Mouse (Mus musculus) heart, embryonic 13.5 days (tissue): ENCODE measurements around the gene Gm5483. TPM values are rescaled to one million over a fixed set of nuclear protein-coding genes. Genes with fewer than 3 reads are reported as not detected.
"Not testable (repeated sequence)": the region's sequence is repeated elsewhere in the genome, so short reads cannot be mapped to it uniquely, and the experiment has no call there.

Experiments used
- ATAC-seq: fragments of 200-750 bp; cut with Nextera tagmentation; 2 replicates; pipeline ENCODE4 v1.8.0; 2017; ENCODE audit warnings: moderate TSS enrichment; ENCODE audit not compliant: insufficient number of reproducible peaks, low FRiP score, low TSS enrichment; ENCODE audit errors: extremely low read depth
- H3K27ac ChIP-seq: fragments of 300-500 bp; sonication (generic); replicated peaks from 2 replicates; pipeline ENCODE4 v1.5.1; 2015; ENCODE audit warnings: moderate library complexity, mild to moderate bottlenecking, inconsistent platforms
- H3K27me3 ChIP-seq: fragments of 300-500 bp; sonication (generic); replicated peaks from 2 replicates; pipeline ENCODE4 v1.6.1; 2015; ENCODE audit warnings: mild to moderate bottlenecking, inconsistent platforms
- H3K36me3 ChIP-seq: fragments of 300-500 bp; sonication (generic); 2 replicates; pipeline ENCODE4 v1.6.1; 2015; ENCODE audit warnings: mild to moderate bottlenecking, inconsistent platforms
- H3K4me1 ChIP-seq: fragments of 300-500 bp; sonication (generic); 2 replicates; pipeline ENCODE4 v1.6.1; 2015; ENCODE audit warnings: inconsistent platforms
- H3K4me2 ChIP-seq: fragments of 300-500 bp; sonication (generic); 2 replicates; pipeline ENCODE4 v1.6.1; 2015; ENCODE audit warnings: inconsistent platforms, mild to moderate bottlenecking, moderate library complexity
- H3K4me3 ChIP-seq: fragments of 300-500 bp; sonication (generic); 2 replicates; pipeline ENCODE4 v1.5.1; 2015; ENCODE audit warnings: moderate library complexity, mild to moderate bottlenecking, inconsistent platforms
- H3K9ac ChIP-seq: fragments of 300-500 bp; sonication (generic); 2 replicates; pipeline ENCODE4 v1.6.1; 2015; ENCODE audit warnings: inconsistent platforms, mild to moderate bottlenecking, moderate library complexity
- H3K9me3 ChIP-seq: fragments of 300-500 bp; sonication (generic); 2 replicates; pipeline ENCODE4 v1.6.1; 2016; ENCODE audit warnings: inconsistent platforms
- WGBS: fragments of 180-500 bp; shearing (Covaris S2); methylation state at CpG from one replicate; pipeline ENCODE4 v1.1.7; 2015; ENCODE audit warnings: mixed read lengths; 5-methylcytosine and 5-hydroxymethylcytosine counted together
- polyA plus RNA-seq: library from polyadenylated mRNA; unstranded; fragments of >200 nt; fragmentation: Nextera tagmentation; extraction: Ambion mirVana; gene quantifications from 2 replicates; pipeline ENCODE4 v1.2.1, GENCODE M21; 2015

Gene Gm5483
- 0.70 and 2.8 TPM in 2 replicates for polyA plus RNA-seq

DNA sequence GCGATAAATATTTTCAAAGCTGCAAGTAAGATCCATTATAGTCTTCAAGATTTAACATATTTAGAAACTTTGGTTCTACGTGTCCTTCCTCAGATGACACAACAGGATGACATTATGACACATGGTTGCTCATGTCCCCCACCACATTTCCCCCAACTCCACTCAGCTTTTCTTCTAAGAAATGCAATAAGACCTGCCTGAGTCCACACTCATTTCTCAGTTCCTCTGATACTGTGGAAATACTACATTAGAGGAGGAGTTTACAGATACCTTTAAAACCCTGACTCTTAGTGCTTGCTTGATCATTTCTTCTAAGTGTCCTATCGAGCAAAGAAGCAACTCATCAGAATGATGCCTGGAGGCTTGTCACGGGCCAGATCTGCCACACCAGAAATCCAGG lies at the start of gene Gm5483:
Gene Gm5483, plus strand, starts transcription at position 301 of the 400 bp plus-strand sequence.
- not testable (repeated sequence) for ATAC-seq, H3K27me3 ChIP-seq, H3K4me1 ChIP-seq, H3K4me3 ChIP-seq, H3K36me3 ChIP-seq, H3K4me2 ChIP-seq, H3K9ac ChIP-seq, H3K27ac ChIP-seq, H3K9me3 ChIP-seq
- 55% methylated on average over 4 of the region's 4 CpGs for WGBS

DNA sequence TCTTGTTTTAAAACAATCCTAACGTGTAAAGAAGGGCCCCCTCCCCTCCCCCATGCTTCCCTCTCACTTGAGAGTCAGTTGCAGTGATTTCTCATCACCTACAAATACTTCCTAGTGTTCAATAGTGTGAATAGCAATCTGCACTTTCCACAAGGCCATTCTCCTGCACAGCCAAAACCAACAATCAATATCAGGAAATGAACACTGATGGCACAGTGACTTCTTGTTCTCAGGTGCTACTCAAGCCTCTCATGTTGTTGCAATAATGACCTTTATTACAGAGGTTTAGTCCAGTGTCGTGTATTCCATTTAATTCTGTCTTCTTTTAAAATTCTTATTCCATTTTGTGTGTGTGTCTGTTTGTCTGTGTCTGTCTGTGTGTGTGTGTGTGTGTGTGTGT lies 45.8 kb upstream of the Gm5483 start:
- Histone ChIP-seq H3K9me3 (no peaks in the 10 kb centered on the region), H3K27me3 (no peaks in the 10 kb centered on the region), H3K27ac (no peak overlapping the region), H3K4me3 (no peak overlapping the region), H3K9ac (no peak overlapping the region), H3K4me1 (no peaks in the 10 kb centered on the region), H3K36me3 (no peaks in the 10 kb centered on the region), H3K4me2 (no peak overlapping the region)
- ATAC-seq: no peak
- WGBS: 74% methylated on average over 2 of the region's 2 CpGs

DNA sequence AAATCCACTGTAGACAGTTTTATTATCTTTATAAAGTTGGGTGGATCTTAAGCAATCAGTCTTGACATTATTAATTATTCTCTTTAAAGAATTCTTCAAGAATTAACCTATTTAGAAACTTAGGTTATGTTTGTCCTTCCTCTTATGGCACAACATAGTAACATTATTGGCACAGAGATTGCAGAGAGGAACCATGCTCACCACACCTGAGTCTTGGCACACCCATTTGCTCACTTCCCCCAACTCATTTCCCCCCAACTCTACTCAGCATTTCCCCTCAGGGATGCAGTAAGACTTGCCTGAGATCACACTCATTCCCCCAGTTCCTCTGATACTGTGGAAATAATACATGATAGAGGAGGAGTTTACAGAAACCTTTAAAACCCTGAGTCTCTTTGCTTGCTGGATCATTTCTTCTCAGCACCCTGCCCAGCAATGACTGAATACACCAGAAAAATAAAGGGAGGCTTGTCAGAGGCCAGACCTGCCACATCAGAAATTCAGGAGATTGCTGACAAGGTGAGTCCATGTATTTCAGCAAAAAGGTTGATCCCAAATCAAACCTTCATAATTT lies 27.5 kb upstream of the Gm5483 start, which contains the start of gene Stfa2l1:
Gene Stfa2l1, plus strand, starts transcription at position 410 of the 574 bp plus-strand sequence.
- Histone ChIP-seq H3K27me3 (no peaks in the 10 kb centered on the region), H3K4me3 (no peak within 1 kb of the TSS), H3K36me3 (no peaks in the 10 kb centered on the region), H3K9ac (no peak within 1 kb of the TSS), H3K9me3 (no peaks in the 10 kb centered on the region), H3K27ac (no peak within 1 kb of the TSS), H3K4me2 (no peak within 1 kb of the TSS), H3K4me1 (no peaks in the 10 kb centered on the region)
- no peak for ATAC-seq

DNA sequence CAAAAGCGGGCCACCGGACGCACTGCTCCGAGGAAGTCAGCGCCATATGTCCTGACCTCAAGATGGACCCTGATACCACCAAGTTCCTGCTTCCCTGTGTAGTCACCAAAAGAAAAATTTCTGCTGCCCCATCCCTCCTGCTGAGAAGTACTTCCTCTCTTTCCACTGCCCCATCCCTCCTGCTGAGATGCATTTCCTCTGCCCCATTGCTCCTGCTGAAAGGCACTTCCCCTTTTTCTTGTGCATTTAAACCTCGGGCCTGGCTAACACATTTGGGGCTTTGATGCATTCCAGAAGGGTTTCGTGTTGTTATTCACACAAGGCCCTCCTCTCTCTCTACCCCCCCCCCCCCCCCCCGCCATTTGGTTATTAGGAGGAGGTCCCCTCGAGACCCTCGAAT lies 16.2 kb upstream of the Gm5483 start:
- not testable (repeated sequence) for H3K4me2 ChIP-seq, H3K4me3 ChIP-seq, ATAC-seq, H3K9me3 ChIP-seq, H3K27me3 ChIP-seq, H3K9ac ChIP-seq, H3K27ac ChIP-seq, H3K36me3 ChIP-seq, H3K4me1 ChIP-seq
- WGBS: 78% methylated on average over 9 of the region's 10 CpGs

DNA sequence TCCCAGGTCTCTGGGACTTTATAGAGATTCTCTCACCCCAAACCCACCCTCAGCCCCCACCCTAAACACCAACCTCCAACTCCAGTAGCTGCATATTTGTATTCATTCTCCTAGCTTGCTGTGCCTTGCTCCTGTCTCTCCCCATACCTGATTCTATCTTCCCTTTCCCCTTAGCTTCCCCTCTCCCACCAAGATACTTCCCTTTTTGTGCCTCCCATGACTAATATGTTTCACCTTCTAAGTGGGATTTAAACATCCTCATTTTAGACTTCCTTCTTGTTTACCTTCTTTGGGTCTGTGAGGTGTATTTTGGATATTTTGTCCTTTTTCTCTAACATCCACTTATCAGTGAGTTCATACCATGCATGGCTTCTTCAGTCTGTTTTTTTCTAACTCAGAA lies 7.9 kb upstream of the Gm5483 start:
- Histone ChIP-seq H3K4me1 (no peaks in the 10 kb centered on the region), H3K9ac (no peak overlapping the region), H3K27me3 (no peaks in the 10 kb centered on the region), H3K36me3 (no peaks in the 10 kb centered on the region), H3K4me3 (no peak overlapping the region), H3K27ac (no peak overlapping the region), H3K4me2 (no peak overlapping the region), H3K9me3 (no peaks in the 10 kb centered on the region)
- ATAC-seq: no peak

DNA sequence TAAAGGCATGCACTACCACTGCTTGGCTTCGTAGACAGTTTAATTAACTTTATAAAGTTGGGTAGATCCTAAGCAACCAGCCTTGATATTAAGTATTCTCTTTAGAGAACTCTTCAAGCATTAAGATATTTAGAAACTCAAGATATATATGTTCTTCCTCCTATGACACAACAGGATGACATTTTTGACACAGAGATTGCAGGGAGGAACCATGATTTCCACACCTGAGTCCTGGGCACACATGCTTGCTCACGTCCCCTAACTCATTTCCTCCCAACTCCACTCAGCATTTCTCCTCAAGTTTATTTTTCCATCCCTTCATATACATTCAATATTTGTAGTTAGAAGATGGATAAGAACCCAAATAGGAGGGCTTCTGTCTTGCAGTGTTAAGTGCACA lies 4.1 kb upstream of the Gm5483 start:
- Histone ChIP-seq H3K27me3 (no peaks in the 10 kb centered on the region), H3K27ac (no peak overlapping the region), H3K9ac (no peak overlapping the region), H3K4me1 (no peaks in the 10 kb centered on the region), H3K4me2 (no peak overlapping the region), H3K4me3 (no peak overlapping the region), H3K9me3 (no peaks in the 10 kb centered on the region), H3K36me3 (no peaks in the 10 kb centered on the region)
- ATAC-seq: no peak
- 65% methylated on average over 2 of the region's 2 CpGs for WGBS

DNA sequence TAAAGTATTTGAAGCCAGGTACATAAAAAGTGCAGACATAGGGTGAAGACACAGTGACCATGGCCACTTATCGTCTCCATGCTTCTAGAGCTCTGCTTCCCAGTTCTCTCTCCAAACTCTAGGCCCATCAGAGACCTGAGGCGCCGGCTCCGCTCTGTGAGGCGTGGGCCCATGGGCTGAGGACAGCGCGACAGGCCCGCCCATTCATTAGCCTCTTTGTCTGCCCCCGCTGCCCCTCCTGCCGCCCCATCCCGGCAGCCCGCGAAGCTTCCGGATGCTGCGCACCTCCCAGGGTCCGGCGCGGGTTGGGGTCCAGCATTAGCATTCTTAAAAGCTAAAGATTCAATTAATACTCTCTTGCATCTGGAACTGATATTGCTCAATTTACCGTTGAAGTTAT lies 15.2 kb downstream of the Gm5483 start:
- H3K27me3 ChIP-seq: no peaks in the 10 kb centered on the region
- H3K4me3 ChIP-seq: no peak overlapping the region
- H3K9me3 ChIP-seq: no peaks in the 10 kb centered on the region
- no peak overlapping the region; the same call in 1 of the 2 replicates for H3K4me2 ChIP-seq
- no peaks in the 10 kb centered on the region for H3K4me1 ChIP-seq
- no peak overlapping the region for H3K9ac ChIP-seq
- no peak for ATAC-seq
- 38% methylated on average over 19 of the region's 19 CpGs for WGBS
- no peak overlapping the region for H3K27ac ChIP-seq
- no peaks in the 10 kb centered on the region for H3K36me3 ChIP-seq

DNA sequence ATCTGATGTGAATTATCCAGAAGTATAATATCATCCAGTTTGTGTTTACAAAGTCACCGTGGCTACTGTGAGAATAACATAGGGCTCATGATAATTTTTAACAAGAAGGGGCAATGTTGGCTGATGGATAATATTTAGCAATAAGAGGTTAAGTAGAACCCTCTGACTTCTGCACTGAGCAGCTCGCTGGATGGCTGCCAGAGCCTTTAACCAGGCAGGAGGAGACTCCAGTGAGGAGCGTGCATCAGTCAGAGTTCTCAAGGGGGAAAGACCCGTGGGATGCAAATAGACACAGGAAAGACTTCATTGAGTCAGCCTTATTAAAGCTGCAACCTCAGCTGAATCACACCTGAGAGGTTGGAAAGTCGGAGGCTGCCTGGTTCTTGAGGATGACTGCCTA lies 19.8 kb downstream of the Gm5483 start:
- Histone ChIP-seq H3K36me3 (no peaks in the 10 kb centered on the region), H3K9me3 (no peaks in the 10 kb centered on the region), H3K27ac (no peak overlapping the region), H3K27me3 (no peaks in the 10 kb centered on the region), H3K4me3 (no peak overlapping the region), H3K4me2 (no peak overlapping the region), H3K9ac (no peak overlapping the region), H3K4me1 (no peaks in the 10 kb centered on the region)
- 58% methylated on average over 5 of the region's 5 CpGs for WGBS
- no peak for ATAC-seq

DNA sequence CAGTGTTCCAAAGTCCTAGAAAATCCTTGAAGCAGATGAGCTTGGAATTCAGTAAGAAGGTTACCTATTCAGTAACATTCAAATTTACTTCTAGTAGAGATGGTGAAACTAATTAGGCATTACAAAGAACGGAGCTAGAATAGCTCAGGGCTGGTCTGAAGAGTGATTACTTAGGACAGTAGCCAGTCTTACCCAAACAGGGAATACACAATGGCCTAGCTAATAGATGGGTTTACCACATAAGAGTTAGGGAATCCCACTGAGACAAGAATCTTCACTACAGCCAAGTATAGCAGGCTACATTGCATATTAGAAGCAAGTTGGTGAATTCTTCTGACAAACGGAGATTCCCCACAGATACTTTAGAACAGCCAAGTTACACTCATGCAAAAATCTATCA lies 21.7 kb downstream of the Gm5483 start:
- H3K4me2 ChIP-seq, H3K9ac ChIP-seq, H3K27ac ChIP-seq, ATAC-seq, H3K27me3 ChIP-seq, H3K9me3 ChIP-seq, H3K4me1 ChIP-seq, H3K36me3 ChIP-seq, H3K4me3 ChIP-seq: not testable (repeated sequence)
- 47% methylated on average over 2 of the region's 2 CpGs for WGBS

DNA sequence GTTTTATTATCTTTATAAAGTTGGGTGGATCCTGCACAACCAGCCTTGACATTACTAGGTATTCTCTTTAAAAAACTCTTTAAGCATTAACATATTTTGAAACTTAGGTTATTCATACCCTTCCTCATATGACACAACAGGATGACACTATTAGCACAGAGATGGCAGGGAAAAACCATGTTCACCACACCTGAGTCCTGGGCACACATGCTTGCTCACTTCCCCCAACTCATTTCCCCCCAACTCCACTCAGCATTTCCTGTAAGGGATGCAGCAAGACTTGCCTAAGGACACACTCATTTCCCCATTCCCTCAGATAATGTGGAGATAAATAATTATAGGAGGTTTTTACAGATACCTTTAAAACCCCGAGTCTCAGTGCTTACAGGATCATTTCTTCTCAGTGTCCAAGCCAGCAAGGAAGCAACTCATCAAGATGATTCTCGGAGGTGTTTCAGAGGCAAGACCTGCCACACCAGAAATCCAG lies 26.0 kb downstream of the Gm5483 start, which contains the start of gene Gm5416:
Gene Gm5416, plus strand, starts transcription at position 437 of the 487 bp plus-strand sequence.
- no peak within 1 kb of the TSS for H3K9ac ChIP-seq
- no peak within 1 kb of the TSS for H3K4me2 ChIP-seq
- H3K36me3 ChIP-seq: no peaks in the 10 kb centered on the region
- no peaks in the 10 kb centered on the region for H3K27me3 ChIP-seq
- H3K4me3 ChIP-seq: no peak within 1 kb of the TSS
- no peak within 1 kb of the TSS for H3K27ac ChIP-seq
- no peaks in the 10 kb centered on the region for H3K9me3 ChIP-seq
- 62% methylated on average over 2 of the region's 2 CpGs for WGBS
- ATAC-seq: no peak
- H3K4me1 ChIP-seq: no peaks in the 10 kb centered on the region

DNA sequence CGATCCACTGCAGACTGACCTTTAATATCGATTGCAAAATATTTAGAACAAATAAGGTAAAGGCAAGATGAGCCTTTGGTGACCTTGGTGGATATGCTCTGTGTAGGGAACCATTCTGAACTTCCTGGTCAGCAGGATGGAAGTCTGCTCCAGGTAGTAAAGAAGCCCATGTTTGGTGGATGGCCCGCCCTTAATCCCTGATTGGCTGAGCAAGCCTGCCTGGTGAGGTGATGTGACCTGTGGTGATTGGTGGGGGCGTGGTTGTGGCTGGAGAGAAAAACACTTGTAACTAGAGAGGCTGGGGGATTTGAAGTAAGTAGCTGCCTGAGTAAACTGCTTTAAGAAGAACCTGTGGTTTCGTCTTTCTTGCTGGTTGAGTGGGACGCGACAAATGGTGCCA lies 37.2 kb downstream of the Gm5483 start, which contains the start of gene 2010005H15Rik:
Gene 2010005H15Rik, plus strand, starts transcription at position 301 of the 400 bp plus-strand sequence.
- H3K4me2 ChIP-seq, H3K36me3 ChIP-seq, H3K4me1 ChIP-seq, ATAC-seq, H3K27ac ChIP-seq, H3K4me3 ChIP-seq, H3K27me3 ChIP-seq, H3K9me3 ChIP-seq, H3K9ac ChIP-seq: not testable (repeated sequence)
- WGBS: 87% methylated on average over 7 of the region's 7 CpGs
